ENCODE assay signal across 9 mouse cellular contexts in genomic region chr5:74265601-74266475, GRCm38 (mm10).
DNase-seq lines count a peak whose midpoint lies in the region; ATAC-seq lines count a peak whose summit lies in the region.
"Had no signal": no experiment of that assay in that cellular context is flagged by ENCODE, and none has a peak within 500 bp of the region (broad histone marks: within the 10 kb centered on the region; RNA-seq: fewer than 3 reads in every experiment).

No protein-coding gene starts in this region.

- no peaks in the 10 kb centered on the region for H3K9me3 ChIP-seq in embryonic facial prominence, embryonic 11.5 days (replicated peaks; ENCODE audit: control insufficient read depth, low read length)
- no peaks in the 10 kb centered on the region for H3K9me3 ChIP-seq in limb, embryonic 12.5 days
- H3K9me3 ChIP-seq: liver, embryonic 15.5 days had no signal

- H3K4me3 ChIP-seq in embryonic facial prominence, embryonic 11.5 days (ENCODE audit: low read depth, low read length): no peak overlapping the region
- no peak overlapping the region for H3K4me3 ChIP-seq in limb, embryonic 12.5 days (replicated peaks)
- H3K4me3 ChIP-seq: liver, embryonic 15.5 days had no signal

- intact Hi-C loops in gastrocnemius, postnatal 14 days (cut with DNase I; ENCODE audit: low total_unique reads): loop anchor here (10.0 kb wide), 1 partner anchor 191 kb away; no protein-coding TSS in a partner anchor

- H3K27me3 ChIP-seq in embryonic facial prominence, embryonic 11.5 days (ENCODE audit: control insufficient read depth, insufficient read depth, low read length): no peaks in the 10 kb centered on the region
- H3K27me3 ChIP-seq in limb, embryonic 12.5 days: no peaks in the 10 kb centered on the region
- H3K27me3 ChIP-seq: liver, embryonic 15.5 days had no signal

- 37% methylated on average over 13 of the region's 13 CpGs for WGBS in embryonic facial prominence, embryonic 11.5 days
- WGBS in limb, embryonic 12.5 days: 25% methylated on average over 13 of the region's 13 CpGs

- H3K36me3 ChIP-seq in embryonic facial prominence, embryonic 11.5 days (replicated peaks; ENCODE audit: control insufficient read depth, insufficient read depth, low read depth, low read length): no peaks in the 10 kb centered on the region
- H3K36me3 ChIP-seq in limb, embryonic 12.5 days: no peaks in the 10 kb centered on the region
- H3K36me3 ChIP-seq: liver, embryonic 15.5 days had no signal

- H3K9ac ChIP-seq in embryonic facial prominence, embryonic 11.5 days (replicated peaks; ENCODE audit: low read length): peak overlapping the region; percentile 26
- peak overlapping the region; percentile 13 for H3K9ac ChIP-seq in limb, embryonic 12.5 days (replicated peaks)
- H3K9ac ChIP-seq: liver, embryonic 15.5 days had no signal

- peak overlapping the region; percentile 61 for H3K27ac ChIP-seq in embryonic facial prominence, embryonic 11.5 days (replicated peaks; ENCODE audit: low read depth, low read length)
- H3K27ac ChIP-seq in limb, embryonic 12.5 days: peak overlapping the region; percentile 98
- H3K27ac ChIP-seq: liver, embryonic 15.5 days had no signal

- ATAC-seq in cerebellum, adult (ENCODE audit: insufficient number of reproducible peaks, low FRiP score, low TSS enrichment): 0 out of 2 replicates have a peak, but pooled peaks have one; percentile 1
- ATAC-seq in embryonic facial prominence, embryonic 11.5 days (replicated peaks; ENCODE audit: insufficient number of reproducible peaks, low FRiP score, low TSS enrichment, low read depth): no peak
- peak; percentile 82 for ATAC-seq in limb, embryonic 12.5 days (ENCODE audit: insufficient number of reproducible peaks, insufficient read depth, low FRiP score, low TSS enrichment, low read depth)

- peaks cover 7% of the 10 kb centered on the region for H3K4me1 ChIP-seq in embryonic facial prominence, embryonic 11.5 days (ENCODE audit: control insufficient read depth, insufficient read depth, low read length)
- H3K4me1 ChIP-seq in limb, embryonic 12.5 days (replicated peaks): peaks cover 73% of the 10 kb centered on the region

- DNase-seq in cerebellum, adult 11-12 months: no peak
- peak; percentile 30 for DNase-seq in kidney, adult 9 months
- DNase-seq in kidney, postnatal 25 days: no peak
- peak; percentile 51 for DNase-seq in embryonic facial prominence, embryonic 11.5 days (ENCODE audit: low spot score)
- no peak for DNase-seq in B cell, adult 2 months
- DNase-seq in gastrocnemius, postnatal 14 days: no peak

- no peak overlapping the region for H3K4me2 ChIP-seq in embryonic facial prominence, embryonic 11.5 days (ENCODE audit: low read depth, low read length)
- H3K4me2 ChIP-seq in limb, embryonic 12.5 days: peak overlapping the region; percentile 33; the same call in 1 of the 2 replicates
- H3K4me2 ChIP-seq: liver, embryonic 15.5 days had no signal

Comparison
In these comparisons a context has a peak if more than half of its experiments do, and no peak if none do; other contexts are left out.
1. DNase-seq: peak in kidney, adult 9 months (single experiment) and embryonic facial prominence, embryonic 11.5 days (single experiment); none in cerebellum, adult 11-12 months (single experiment), kidney, postnatal 25 days (0 of 2), B cell, adult 2 months (0 of 2) and gastrocnemius, postnatal 14 days (single experiment).